Mouse (Mus musculus): ENCODE measurements around the gene Prpf6. TPM values are rescaled to one million over a fixed set of nuclear protein-coding genes. Genes with fewer than 3 reads are reported as not detected.

Gene Prpf6
- total RNA-seq (2021): 10 to 100 TPM; 35.9 to 37.7 TPM
- long read RNA-seq, experiment 1, transcript Prpf6-201 (21 exons, 3,054 nt): major isoform, 19 of 27 reads
- long read RNA-seq, experiment 1, partial matches to known transcripts: 3 of 27 reads
- long read RNA-seq, experiment 1, other reads (novel, unspliced or antisense): 5 of 27 reads
- long read RNA-seq, experiment 2, transcript Prpf6-201 (21 exons, 3,054 nt): major isoform, 9 of 15 reads
- long read RNA-seq, experiment 2, partial matches to known transcripts: 3 of 15 reads
- long read RNA-seq, experiment 2, other reads (novel, unspliced or antisense): 3 of 15 reads

DNA sequence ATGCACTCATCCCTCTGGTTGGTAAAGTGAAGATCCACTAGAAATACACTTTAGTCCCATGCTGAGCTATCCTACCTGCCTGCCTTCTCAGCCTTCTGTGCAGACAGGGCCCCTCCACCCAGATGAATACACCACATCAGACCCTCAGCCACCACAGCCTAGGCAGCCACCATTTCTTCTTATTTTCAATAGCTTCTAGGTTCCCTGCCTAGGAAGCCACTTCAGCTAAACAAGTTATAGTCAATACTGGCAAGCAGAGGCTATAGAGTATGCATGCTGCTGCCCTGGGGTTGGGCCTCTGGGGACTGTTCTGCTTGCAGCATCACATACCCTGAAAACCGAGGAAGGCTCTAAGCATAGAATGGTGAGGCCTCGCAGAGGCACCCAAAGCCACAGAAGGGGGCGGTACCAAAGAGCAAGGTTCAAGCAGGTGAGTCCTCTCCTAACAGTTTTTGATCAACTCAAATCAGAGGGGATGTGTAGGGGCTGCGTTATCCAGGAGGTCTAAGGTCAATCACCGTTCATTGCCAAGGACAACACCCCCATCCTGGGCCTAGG, at the start of gene Prpf6:
Gene Prpf6, plus strand, starts transcription at position 341 of the 558 bp plus-strand sequence.
- no peak for DNase-seq

- DNase-seq: no peak
Observed at GRCm38 (mm10) chr2:181546142-181546541, 45.5 kb upstream of the Prpf6 start.

- no peak for DNase-seq
Observed at GRCm38 (mm10) chr2:181548227-181548626, 43.4 kb upstream of the Prpf6 start.

DNA sequence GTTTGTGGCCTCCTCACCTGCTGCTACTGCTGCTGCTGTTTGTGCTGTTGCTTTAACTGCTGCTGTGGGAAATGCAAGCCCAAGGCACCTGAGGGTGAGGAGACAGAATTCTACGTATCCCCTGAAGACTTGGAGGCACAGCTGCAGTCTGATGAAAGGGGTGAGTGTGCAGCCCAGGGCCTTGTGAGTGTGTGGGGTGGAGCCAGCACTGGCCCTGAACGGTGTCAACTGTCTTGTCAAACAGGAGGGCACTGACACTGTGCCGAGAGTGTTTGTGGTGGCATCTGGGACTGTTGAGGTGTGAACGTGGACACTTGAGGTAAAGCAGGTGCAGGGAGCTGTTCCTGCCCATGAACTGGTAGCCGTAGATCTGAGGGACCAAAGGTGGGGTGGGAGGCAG, 43.0 kb upstream of the Prpf6 start:
- DNase-seq: no peak

GRCm38 (mm10) chr2:181550233-181550632, 41.4 kb upstream of the Prpf6 start:
- no peak for DNase-seq

GRCm38 (mm10) chr2:181553772-181554171, 37.9 kb upstream of the Prpf6 start:
- no peak for DNase-seq

- DNase-seq: no peak
Observed at GRCm38 (mm10) chr2:181567338-181567737, 24.3 kb upstream of the Prpf6 start.

DNA sequence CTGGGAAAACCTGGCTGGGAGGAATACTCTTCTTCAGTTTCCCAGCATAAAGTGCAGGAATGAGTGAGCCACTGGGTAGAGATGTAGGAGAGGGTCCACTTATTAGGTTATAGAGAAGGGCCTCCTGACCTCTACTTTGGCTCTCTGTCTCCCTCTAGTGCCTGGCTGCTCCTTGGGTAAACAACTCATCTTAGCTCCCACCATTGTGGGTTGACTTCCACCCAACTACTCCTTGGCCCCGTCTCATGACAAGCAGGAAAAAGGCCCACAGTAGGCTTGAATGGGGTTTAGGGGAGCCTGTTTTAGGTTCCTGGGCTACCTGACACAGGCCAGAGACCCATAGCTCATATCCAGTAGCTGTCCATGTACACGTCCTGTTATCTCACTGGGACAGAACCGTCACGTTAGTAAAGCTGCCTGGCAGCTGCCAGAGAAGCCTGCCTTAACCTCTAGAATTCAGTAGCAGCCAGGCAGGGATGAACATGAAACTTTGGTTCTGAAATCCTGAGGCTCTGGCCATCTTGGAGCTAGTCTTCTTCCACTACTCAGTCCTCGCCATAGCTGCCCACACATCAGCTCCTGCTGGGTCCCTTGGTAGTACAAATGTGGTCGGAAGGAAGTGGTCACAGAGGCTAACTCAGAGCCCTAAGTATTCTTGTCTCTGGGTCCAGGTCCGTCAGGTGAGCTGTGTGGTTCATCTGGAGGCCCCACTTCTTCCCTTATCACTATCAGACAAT, 23.2 kb upstream of the Prpf6 start:
- DNase-seq: peak; percentile 45 to 81

GRCm38 (mm10) chr2:181569856-181570255, 21.8 kb upstream of the Prpf6 start:
- no peak for DNase-seq

GRCm38 (mm10) chr2:181570375-181570774, 21.3 kb upstream of the Prpf6 start:
- no peak for DNase-seq

GRCm38 (mm10) chr2:181570921-181571595, 20.6 kb upstream of the Prpf6 start:
- DNase-seq: no peak

- no peak for DNase-seq
Observed at GRCm38 (mm10) chr2:181571941-181572670, 19.6 kb upstream of the Prpf6 start.

DNA sequence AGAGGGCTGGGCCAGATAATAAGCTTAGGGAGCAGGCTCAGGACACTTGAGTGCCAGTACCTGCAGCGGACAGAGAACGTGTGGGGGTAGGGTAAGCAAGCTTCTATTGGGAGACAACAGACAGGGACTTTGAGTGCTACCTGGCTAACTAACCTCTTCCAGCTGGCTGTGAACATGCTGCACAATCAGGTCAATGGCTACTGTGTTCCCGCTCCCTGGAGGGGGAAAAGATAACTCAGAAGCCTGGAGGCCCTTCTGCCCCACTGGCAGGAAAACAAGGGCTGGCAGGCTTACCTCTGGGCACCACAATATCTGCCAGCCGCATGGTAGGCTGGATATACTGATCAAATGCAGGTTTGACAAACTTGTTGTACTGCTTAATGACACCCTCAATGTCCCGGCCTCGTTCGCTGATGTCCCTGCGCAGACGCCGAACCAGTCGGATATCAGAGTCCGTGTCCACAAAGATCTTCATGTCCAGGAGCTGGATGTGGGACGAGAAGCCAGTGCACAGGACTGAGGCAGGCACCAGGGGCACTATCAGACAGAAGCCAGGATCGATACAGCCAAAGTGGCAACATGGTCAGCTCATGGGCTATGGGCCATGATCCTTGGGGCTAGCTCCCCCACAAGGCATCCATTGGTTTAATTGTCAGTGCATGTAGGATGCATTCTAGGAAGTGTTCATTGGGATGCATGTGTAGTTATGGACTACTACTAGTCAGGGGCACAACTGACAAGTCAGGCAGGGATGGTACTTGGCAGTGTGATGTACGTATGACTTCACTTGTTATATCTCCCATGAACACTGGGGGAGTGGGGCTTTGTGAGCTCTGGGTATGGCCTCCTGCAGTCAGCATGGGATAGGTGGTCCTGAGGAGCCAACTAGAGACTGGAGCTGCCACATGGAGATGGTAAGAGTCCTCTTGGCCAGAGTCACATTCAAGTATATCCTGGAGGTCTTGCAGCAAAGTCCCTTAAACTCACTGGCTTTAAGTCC, 18.4 kb upstream of the Prpf6 start:
- peak; percentile 53 to 75 for DNase-seq

- no peak for DNase-seq
Observed at GRCm38 (mm10) chr2:181573961-181574360, 17.7 kb upstream of the Prpf6 start.

DNA sequence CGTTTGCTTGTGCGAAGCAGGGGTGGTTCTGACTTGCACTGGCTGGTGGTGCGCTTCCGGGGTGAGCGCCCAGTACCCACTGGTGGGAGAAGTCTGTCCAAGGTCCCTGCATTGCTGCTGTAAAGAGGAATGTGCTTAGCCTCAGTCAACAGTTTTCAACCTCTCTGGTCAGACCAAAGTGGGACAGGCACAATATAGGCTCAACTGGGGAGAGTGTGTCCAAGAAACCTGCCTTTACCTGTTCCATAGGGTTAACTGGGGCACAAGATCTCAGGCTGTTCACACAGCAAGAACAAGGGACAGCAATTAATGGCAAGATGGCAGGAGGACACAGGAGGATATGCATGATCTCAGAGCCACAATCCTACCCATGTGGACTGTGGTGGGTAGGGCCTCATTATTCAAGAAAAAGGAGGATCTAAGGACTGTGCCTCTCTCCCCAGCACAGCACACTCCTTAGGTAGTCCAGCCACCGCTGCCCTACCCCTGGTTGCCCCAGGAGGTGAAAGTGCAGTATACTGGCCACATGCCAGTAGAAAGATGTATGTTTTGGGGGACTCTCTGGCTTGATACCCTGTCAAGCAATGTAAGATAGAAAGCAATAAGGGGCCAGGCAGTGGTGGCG, 16.6 kb upstream of the Prpf6 start:
- no peak for DNase-seq

GRCm38 (mm10) chr2:181576613-181577012, 15.1 kb upstream of the Prpf6 start:
- DNase-seq: no peak

- DNase-seq: no peak
Observed at GRCm38 (mm10) chr2:181577126-181577525, 14.5 kb upstream of the Prpf6 start.

DNA sequence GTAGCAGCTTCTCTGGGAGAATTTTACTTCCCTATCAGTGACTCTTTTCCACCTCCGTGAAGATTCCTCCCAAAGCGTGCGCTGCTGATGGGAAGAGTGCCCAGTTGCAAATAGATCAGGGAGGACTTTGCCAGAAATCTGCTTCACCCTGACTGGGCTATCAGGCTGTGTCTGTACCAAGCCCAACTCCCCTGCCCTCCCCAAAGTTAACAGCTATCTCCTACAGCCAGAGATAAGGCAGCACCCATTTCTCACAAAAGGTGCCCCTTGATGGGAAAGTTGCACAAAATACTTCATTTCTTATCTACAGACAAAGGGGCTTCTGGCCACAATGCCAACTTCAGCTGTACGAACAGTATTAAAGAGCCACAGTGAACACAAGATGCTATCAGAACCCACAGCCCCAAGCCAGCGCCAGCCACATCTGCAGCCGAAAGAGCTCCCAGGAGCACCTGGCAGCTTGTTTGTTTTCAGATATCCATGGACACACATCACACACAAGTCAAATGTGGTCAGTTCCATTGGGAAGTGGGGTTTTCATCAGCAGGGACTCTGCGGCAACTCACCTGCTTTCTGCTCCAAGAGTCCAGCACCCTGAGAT, 13.6 kb upstream of the Prpf6 start:
- DNase-seq: no peak

- DNase-seq: no peak
Observed at GRCm38 (mm10) chr2:181578790-181579618, 12.7 kb upstream of the Prpf6 start.

All from heart, adult 18-20 months (tissue).